10 mouse cellular contexts compared by ENCODE assay signal in genomic region chr1:19973364-19973763, GRCm38 (mm10).
DNase-seq lines count a peak whose midpoint lies in the region; ATAC-seq and TF ChIP-seq lines count a peak whose summit lies in the region.
"Had no signal": no experiment of that assay in that cellular context is flagged by ENCODE, and none has a peak within 500 bp of the region (broad histone marks: within the 10 kb centered on the region; RNA-seq: fewer than 3 reads in every experiment).

No protein-coding gene starts in this region.

- 44% methylated on average over 4 of the region's 4 CpGs for WGBS in embryonic facial prominence, embryonic 14.5 days
- WGBS in hindbrain, embryonic 15.5 days: 36% methylated on average over 4 of the region's 4 CpGs
- 26% methylated on average over 4 of the region's 4 CpGs for WGBS in neural tube, embryonic 14.5 days

- no peaks in the 10 kb centered on the region for H3K27me3 ChIP-seq in embryonic facial prominence, embryonic 14.5 days (replicated peaks; ENCODE audit: control insufficient read depth, insufficient read depth, low read length)
- H3K27me3 ChIP-seq in hindbrain, embryonic 15.5 days: no peaks in the 10 kb centered on the region
- H3K27me3 ChIP-seq in neural tube, embryonic 14.5 days (ENCODE audit: control insufficient read depth, insufficient read depth, low read length): no peaks in the 10 kb centered on the region
- H3K27me3 ChIP-seq: heart, embryonic 12.5 days had no signal

- no peaks in the 10 kb centered on the region for H3K36me3 ChIP-seq in embryonic facial prominence, embryonic 14.5 days (ENCODE audit: control insufficient read depth, insufficient read depth, low read length)
- no peaks in the 10 kb centered on the region for H3K36me3 ChIP-seq in hindbrain, embryonic 15.5 days
- no peaks in the 10 kb centered on the region for H3K36me3 ChIP-seq in neural tube, embryonic 14.5 days (ENCODE audit: control insufficient read depth, insufficient read depth, low read length)
- H3K36me3 ChIP-seq: heart, embryonic 12.5 days had no signal

- no peak overlapping the region for H3K4me3 ChIP-seq in layer of hippocampus, adult 2 months
- no peak overlapping the region for H3K4me3 ChIP-seq in embryonic facial prominence, embryonic 14.5 days (ENCODE audit: low read depth, low read length)
- no peak overlapping the region for H3K4me3 ChIP-seq in hindbrain, embryonic 15.5 days
- H3K4me3 ChIP-seq in neural tube, embryonic 14.5 days (ENCODE audit: low read depth, low read length): no peak overlapping the region
- H3K4me3 ChIP-seq: heart, embryonic 12.5 days; myocyte had no signal

- no peak overlapping the region for H3K27ac ChIP-seq in layer of hippocampus, adult 2 months
- no peak overlapping the region for H3K27ac ChIP-seq in embryonic facial prominence, embryonic 14.5 days (replicated peaks; ENCODE audit: low read depth, low read length)
- no peak overlapping the region for H3K27ac ChIP-seq in hindbrain, embryonic 15.5 days (replicated peaks)
- no peak overlapping the region for H3K27ac ChIP-seq in neural tube, embryonic 14.5 days (ENCODE audit: low read depth, low read length)

- H3K4me1 ChIP-seq in embryonic facial prominence, embryonic 14.5 days (ENCODE audit: control insufficient read depth, insufficient read depth, low read length): no peaks in the 10 kb centered on the region; the same call in 1 of the 2 replicates
- H3K4me1 ChIP-seq in hindbrain, embryonic 15.5 days (replicated peaks): no peaks in the 10 kb centered on the region
- H3K4me1 ChIP-seq in neural tube, embryonic 14.5 days (ENCODE audit: control insufficient read depth, insufficient read depth, low read length): no peaks in the 10 kb centered on the region

- TF ChIP-seq CTCF in layer of hippocampus, adult 2 months (conservative IDR thresholded peaks at IDR 0.05): peak; percentile 75

- no peaks in the 10 kb centered on the region for H3K9me3 ChIP-seq in embryonic facial prominence, embryonic 14.5 days (ENCODE audit: control insufficient read depth, low read length)
- no peaks in the 10 kb centered on the region for H3K9me3 ChIP-seq in hindbrain, embryonic 15.5 days
- H3K9me3 ChIP-seq in neural tube, embryonic 14.5 days (ENCODE audit: control insufficient read depth, low read length): no peaks in the 10 kb centered on the region
- H3K9me3 ChIP-seq: heart, embryonic 12.5 days had no signal

- ATAC-seq in embryonic facial prominence, embryonic 14.5 days (ENCODE audit: low read depth): peak; percentile 62; the same call in 1 of the 2 replicates
- ATAC-seq in hindbrain, embryonic 15.5 days (ENCODE audit: low FRiP score, low read depth): peak; percentile 84
- peak; percentile 91 for ATAC-seq in neural tube, embryonic 14.5 days (ENCODE audit: low read depth)

- no peak overlapping the region for H3K4me2 ChIP-seq in embryonic facial prominence, embryonic 14.5 days (ENCODE audit: low read depth, low read length)
- H3K4me2 ChIP-seq in hindbrain, embryonic 15.5 days: no peak overlapping the region
- no peak overlapping the region for H3K4me2 ChIP-seq in neural tube, embryonic 14.5 days (ENCODE audit: low read depth, low read length)
- H3K4me2 ChIP-seq: heart, embryonic 12.5 days had no signal

- no peak for DNase-seq in layer of hippocampus, adult 2 months (ENCODE audit: low spot score in 2 of 2)
- no peak for DNase-seq in layer of hippocampus, adult 9-11 months
- DNase-seq in embryonic facial prominence, embryonic 14.5 days (ENCODE audit: low spot score): peak; percentile 68
- DNase-seq in thymus, postnatal 14 days: no peak
- no peak for DNase-seq in layer of hippocampus, postnatal 25 days (ENCODE audit: extremely low spot score in 1 of 2, low spot score in 1 of 2)
- DNase-seq: lung, adult 18-20 months had no signal

- no peak overlapping the region for H3K9ac ChIP-seq in embryonic facial prominence, embryonic 14.5 days (ENCODE audit: low read depth, low read length)
- no peak overlapping the region for H3K9ac ChIP-seq in hindbrain, embryonic 15.5 days
- H3K9ac ChIP-seq in neural tube, embryonic 14.5 days (replicated peaks; ENCODE audit: low read depth, low read length): no peak overlapping the region
- H3K9ac ChIP-seq: heart, embryonic 12.5 days had no signal
